Mouse (Mus musculus): ENCODE measurements around the gene Ssc4d.

DNA sequence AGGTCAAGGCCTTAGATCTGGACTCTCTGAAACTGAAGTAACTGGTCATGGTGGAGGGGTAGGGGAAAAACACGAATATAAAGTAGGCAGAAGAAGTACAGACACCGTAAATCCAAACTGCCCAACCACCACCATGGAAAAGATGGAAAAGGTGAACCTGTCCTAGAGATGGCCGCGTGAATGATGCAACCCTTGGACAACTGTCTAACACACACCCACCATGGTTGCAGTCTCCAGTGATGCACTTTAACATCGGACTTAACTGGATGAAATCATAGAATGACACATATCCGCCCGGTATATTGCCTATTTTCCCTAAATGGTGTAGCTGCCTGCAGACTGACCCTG is 39.2 kb downstream of the Ssc4d start:
- no peak for TF ChIP-seq CTCF (IDR thresholded peaks at IDR 0.05; ENCODE audit: extremely low read depth, insufficient read depth, low read length)
- TF ChIP-seq POLR2A (IDR thresholded peaks at IDR 0.05; ENCODE audit: extremely low read depth, insufficient read depth, low read length) = no peak
